Mouse (Mus musculus): Measurements from ENCODE around the gene Fbxw8. TPM values are rescaled to one million over a fixed set of nuclear protein-coding genes. Genes with fewer than 3 reads are reported as not detected.

Gene Fbxw8
- polyA plus RNA-seq, 1 experiment: 20.9 TPM

DNA sequence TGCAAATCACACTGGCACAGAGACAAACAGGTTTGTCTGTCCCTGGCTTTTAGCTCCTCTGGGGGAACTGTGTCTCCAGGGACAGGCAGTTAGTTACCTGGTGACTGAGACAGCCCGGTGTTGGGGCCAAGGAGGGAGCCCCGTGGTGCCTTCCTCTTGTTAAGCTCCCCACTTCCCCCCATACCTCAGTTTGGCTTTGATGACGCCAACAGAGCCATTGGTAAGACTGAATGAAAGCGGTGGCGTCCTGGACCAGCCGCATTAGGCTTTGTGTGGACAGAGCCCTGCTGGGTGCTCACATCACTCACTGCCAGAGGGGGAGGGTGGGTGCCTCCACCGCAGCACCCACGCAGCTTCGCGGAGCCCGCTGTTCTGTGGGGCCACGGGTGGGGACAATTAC is 129.4 kb downstream of the Fbxw8 start:
- no peak for TF ChIP-seq POLR2A (IDR thresholded peaks at IDR 0.05; ENCODE audit: control insufficient read depth, extremely low read depth, insufficient read depth, low read length, poor library complexity)
- no peak for TF ChIP-seq CTCF (IDR thresholded peaks at IDR 0.05; ENCODE audit: borderline replicate concordance, control insufficient read depth, extremely low read depth, insufficient read depth, low read length, poor library complexity)
- Histone ChIP-seq H3K27me3 (ENCODE audit: control insufficient read depth, insufficient read depth, low read length) (peaks cover 17% of the 10 kb centered on the region), H3K27ac (ENCODE audit: control insufficient read depth, insufficient read depth, low read length) (no peak overlapping the region), H3K4me3 (ENCODE audit: control insufficient read depth, insufficient read depth, low read length) (no peak overlapping the region), H3K4me1 (replicated peaks; ENCODE audit: control insufficient read depth, insufficient read depth, low read length) (peaks cover 36% of the 10 kb centered on the region), H3K36me3 (ENCODE audit: control insufficient read depth, insufficient read depth, low read length) (no peaks in the 10 kb centered on the region)
- no peak for DNase-seq
- WGBS: 10% methylated on average over 12 of the region's 12 CpGs

DNA sequence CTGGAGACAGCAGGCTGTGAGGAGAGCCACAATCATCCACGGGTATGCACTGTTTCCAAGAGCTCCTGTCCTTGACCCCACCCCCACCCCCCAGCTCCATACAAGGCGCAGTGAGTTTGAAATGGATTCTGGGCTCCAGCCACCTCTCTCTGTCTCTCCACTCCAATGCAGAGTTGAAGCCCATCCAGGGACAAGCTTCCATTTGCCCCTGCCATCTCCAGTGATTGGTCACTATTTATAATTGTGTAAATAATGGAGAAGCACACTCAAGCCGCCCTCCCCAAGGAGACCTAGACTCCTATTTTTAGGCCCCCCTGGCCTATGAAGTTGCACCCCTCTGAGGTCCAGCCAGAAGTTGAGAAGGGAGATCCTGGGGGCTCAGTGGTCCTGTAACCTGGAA is 132.2 kb downstream of the Fbxw8 start:
- H3K36me3 ChIP-seq (ENCODE audit: control insufficient read depth, insufficient read depth, low read length): no peaks in the 10 kb centered on the region
- WGBS: 82% methylated on average over 3 of the region's 3 CpGs
- DNase-seq: no peak
- H3K27me3 ChIP-seq (ENCODE audit: control insufficient read depth, insufficient read depth, low read length): peaks cover 14% of the 10 kb centered on the region
- H3K4me1 ChIP-seq (replicated peaks; ENCODE audit: control insufficient read depth, insufficient read depth, low read length): peaks cover 18% of the 10 kb centered on the region
- H3K4me3 ChIP-seq (ENCODE audit: control insufficient read depth, insufficient read depth, low read length): no peak overlapping the region
- H3K27ac ChIP-seq (ENCODE audit: control insufficient read depth, insufficient read depth, low read length): no peak overlapping the region
- TF ChIP-seq POLR2A (IDR thresholded peaks at IDR 0.05; ENCODE audit: control insufficient read depth, extremely low read depth, insufficient read depth, low read length, poor library complexity) (no peak), CTCF (IDR thresholded peaks at IDR 0.05; ENCODE audit: borderline replicate concordance, control insufficient read depth, extremely low read depth, insufficient read depth, low read length, poor library complexity) (no peak)

DNA sequence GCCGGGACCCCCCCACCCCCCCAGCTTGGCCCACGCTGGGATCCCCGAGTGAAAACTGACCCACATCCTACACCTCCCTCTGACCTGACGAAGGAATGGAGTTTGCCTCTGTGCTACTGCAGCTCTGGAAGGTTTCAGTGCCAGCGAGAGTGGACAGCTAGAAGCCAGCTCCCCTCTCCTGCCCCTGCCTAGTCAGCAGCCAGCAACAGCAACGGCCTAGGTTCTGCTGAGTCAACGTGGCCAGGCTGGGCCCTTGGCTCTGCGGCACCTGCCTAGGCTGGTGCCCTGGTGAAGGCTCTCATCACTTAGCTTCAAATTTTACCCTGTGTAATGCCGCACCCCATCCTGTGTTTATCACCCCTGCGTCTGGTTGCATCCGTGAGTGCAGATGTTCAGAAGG is 135.4 kb downstream of the Fbxw8 start:
- TF ChIP-seq CTCF (IDR thresholded peaks at IDR 0.05; ENCODE audit: borderline replicate concordance, control insufficient read depth, extremely low read depth, insufficient read depth, low read length, poor library complexity) (no peak), POLR2A (IDR thresholded peaks at IDR 0.05; ENCODE audit: control insufficient read depth, extremely low read depth, insufficient read depth, low read length, poor library complexity) (no peak)
- Histone ChIP-seq H3K27me3 (ENCODE audit: control insufficient read depth, insufficient read depth, low read length) (no peaks in the 10 kb centered on the region), H3K36me3 (ENCODE audit: control insufficient read depth, insufficient read depth, low read length) (no peaks in the 10 kb centered on the region), H3K4me3 (ENCODE audit: control insufficient read depth, insufficient read depth, low read length) (no peak overlapping the region), H3K27ac (ENCODE audit: control insufficient read depth, insufficient read depth, low read length) (no peak overlapping the region), H3K4me1 (replicated peaks; ENCODE audit: control insufficient read depth, insufficient read depth, low read length) (no peaks in the 10 kb centered on the region)
- DNase-seq: no peak
- WGBS: 71% methylated on average over 11 of the region's 11 CpGs

DNA sequence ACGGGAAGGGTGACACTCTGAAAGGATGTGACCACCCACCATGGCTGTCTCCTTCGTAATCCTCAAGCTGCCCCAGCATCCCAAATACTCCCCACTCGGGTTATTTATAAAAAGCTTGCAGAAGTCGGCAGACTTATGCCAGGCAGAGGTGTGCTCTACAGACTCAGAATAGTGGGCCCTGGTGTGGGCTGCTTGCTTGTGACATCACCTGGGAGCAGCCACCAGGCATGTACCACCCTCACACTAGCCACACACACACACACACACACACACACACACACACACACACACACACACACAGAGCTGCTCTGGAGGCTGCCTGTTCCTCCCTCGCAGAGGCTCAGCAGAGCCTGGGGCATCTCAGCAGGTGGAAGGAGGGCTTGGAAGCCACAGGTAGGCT is 137.7 kb downstream of the Fbxw8 start:
- TF ChIP-seq POLR2A (IDR thresholded peaks at IDR 0.05; ENCODE audit: control insufficient read depth, extremely low read depth, insufficient read depth, low read length, poor library complexity) (no peak), CTCF (IDR thresholded peaks at IDR 0.05; ENCODE audit: borderline replicate concordance, control insufficient read depth, extremely low read depth, insufficient read depth, low read length, poor library complexity) (no peak)
- no peak overlapping the region for H3K4me3 ChIP-seq (ENCODE audit: control insufficient read depth, insufficient read depth, low read length)
- no peak overlapping the region for H3K27ac ChIP-seq (ENCODE audit: control insufficient read depth, insufficient read depth, low read length)
- 70% methylated on average over 5 of the region's 5 CpGs for WGBS
- no peak for DNase-seq
- H3K36me3 ChIP-seq (ENCODE audit: control insufficient read depth, insufficient read depth, low read length): no peaks in the 10 kb centered on the region
- no peaks in the 10 kb centered on the region for H3K4me1 ChIP-seq (replicated peaks; ENCODE audit: control insufficient read depth, insufficient read depth, low read length)
- no peaks in the 10 kb centered on the region for H3K27me3 ChIP-seq (ENCODE audit: control insufficient read depth, insufficient read depth, low read length)

DNA sequence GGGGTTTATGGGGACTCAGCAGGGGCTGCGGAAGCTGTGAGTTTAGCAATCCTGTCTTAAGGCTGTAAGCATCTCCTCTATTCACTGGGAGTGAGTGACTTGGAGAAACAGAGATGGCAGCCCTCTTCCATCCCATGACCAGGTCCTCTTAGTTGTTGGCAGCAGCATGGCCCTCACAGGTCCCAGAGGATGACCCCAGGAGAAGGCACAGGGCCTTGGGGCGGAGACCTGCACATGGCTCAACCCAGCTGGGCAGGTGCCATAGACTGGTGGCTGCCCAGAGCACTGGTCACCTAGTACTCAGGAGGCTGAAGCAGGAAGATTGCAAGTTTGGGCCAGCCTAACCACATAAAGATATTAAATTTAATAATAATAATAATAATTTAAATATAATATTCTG is 139.6 kb downstream of the Fbxw8 start:
- WGBS: 93% methylated on average over 2 of the region's 2 CpGs
- Histone ChIP-seq H3K27me3 (ENCODE audit: control insufficient read depth, insufficient read depth, low read length) (no peaks in the 10 kb centered on the region), H3K36me3 (ENCODE audit: control insufficient read depth, insufficient read depth, low read length) (no peaks in the 10 kb centered on the region), H3K27ac (ENCODE audit: control insufficient read depth, insufficient read depth, low read length) (no peak overlapping the region), H3K4me3 (ENCODE audit: control insufficient read depth, insufficient read depth, low read length) (no peak overlapping the region), H3K4me1 (replicated peaks; ENCODE audit: control insufficient read depth, insufficient read depth, low read length) (no peaks in the 10 kb centered on the region)
- DNase-seq: no peak
- no peak for TF ChIP-seq CTCF (IDR thresholded peaks at IDR 0.05; ENCODE audit: borderline replicate concordance, control insufficient read depth, extremely low read depth, insufficient read depth, low read length, poor library complexity)
- TF ChIP-seq POLR2A (IDR thresholded peaks at IDR 0.05; ENCODE audit: control insufficient read depth, extremely low read depth, insufficient read depth, low read length, poor library complexity): no peak

DNA sequence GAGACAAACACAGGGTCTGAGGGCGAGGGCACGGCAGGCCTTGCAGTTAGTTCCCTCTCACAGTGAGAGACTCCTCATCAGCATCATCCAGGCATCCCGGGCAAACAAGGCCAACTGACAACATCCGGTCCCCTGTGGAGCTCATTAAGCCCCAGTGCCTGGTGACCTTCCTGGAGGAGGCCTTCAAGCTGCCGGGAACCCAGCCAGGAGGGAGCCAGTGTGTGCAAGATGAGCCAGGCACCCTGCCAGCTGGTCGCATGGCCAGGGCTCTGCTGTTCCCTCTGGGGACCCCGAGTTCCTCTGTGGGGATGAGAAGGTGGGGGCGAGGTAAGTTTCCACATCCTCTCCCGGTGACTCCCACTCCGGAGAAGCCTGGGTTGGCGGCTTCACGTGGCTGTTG is 140.2 kb downstream of the Fbxw8 start:
- WGBS: 53% methylated on average over 12 of the region's 12 CpGs
- no peak for TF ChIP-seq CTCF (IDR thresholded peaks at IDR 0.05; ENCODE audit: borderline replicate concordance, control insufficient read depth, extremely low read depth, insufficient read depth, low read length, poor library complexity)
- no peak for TF ChIP-seq POLR2A (IDR thresholded peaks at IDR 0.05; ENCODE audit: control insufficient read depth, extremely low read depth, insufficient read depth, low read length, poor library complexity)

More for the DNA sequence above, 140.2 kb downstream of the Fbxw8 start:
- no peak overlapping the region for H3K27ac ChIP-seq (ENCODE audit: control insufficient read depth, insufficient read depth, low read length)
- H3K4me3 ChIP-seq (ENCODE audit: control insufficient read depth, insufficient read depth, low read length): no peak overlapping the region
- DNase-seq: no peak
- H3K36me3 ChIP-seq (ENCODE audit: control insufficient read depth, insufficient read depth, low read length): no peaks in the 10 kb centered on the region
- H3K4me1 ChIP-seq (replicated peaks; ENCODE audit: control insufficient read depth, insufficient read depth, low read length): no peaks in the 10 kb centered on the region
- H3K27me3 ChIP-seq (ENCODE audit: control insufficient read depth, insufficient read depth, low read length): no peaks in the 10 kb centered on the region

Other genes with a start within 250 kb of the Fbxw8 start
- 43.3 and 49.7 TPM in 2 replicates for gene Fbxo21, start 178.7 kb downstream of the Fbxw8 start, polyA plus RNA-seq (2012; rRNA removed)
- gene Tesc, start 127.7 kb downstream of the Fbxw8 start, polyA plus RNA-seq (2012; rRNA removed): 48.4 and 50.5 TPM in 2 replicates
- 0.06 and 0.07 TPM in 2 replicates for gene Hrk, start 9.2 kb upstream of the Fbxw8 start, polyA plus RNA-seq (2012; rRNA removed)
- 2.0 and 2.7 TPM in 2 replicates for gene Rnft2, start 89.7 kb upstream of the Fbxw8 start, polyA plus RNA-seq (2012; rRNA removed)
- gene 2410131K14Rik, start 89.8 kb upstream of the Fbxw8 start, polyA plus RNA-seq (2012; rRNA removed): 8.7 and 10.8 TPM in 2 replicates